Mouse (Mus musculus) intestine, embryonic 15.5 days (tissue): ENCODE measurements at regions not wholly inside any gene's neighbourhood (a gene's known extent, or its start where the extent isn't known, plus 50 kb on each side); places are given as distances from the start of the nearest gene placed in this dataset.

Source experiments
- ATAC-seq: fragments of 200-750 bp; cut with Nextera tagmentation; 2 replicates; pipeline ENCODE4 v1.8.0; 2017; ENCODE audit warnings: moderate TSS enrichment, moderate library complexity
- H3K27ac ChIP-seq: fragments of 300-500 bp; sonication (generic); 2 replicates; pipeline ENCODE4 v1.5.1; 2015; ENCODE audit warnings: mild to moderate bottlenecking, inconsistent platforms
- H3K27me3 ChIP-seq: fragments of 300-500 bp; sonication (generic); replicated peaks from 2 replicates; pipeline ENCODE4 v1.6.1; 2015; ENCODE audit warnings: inconsistent platforms
- H3K36me3 ChIP-seq: fragments of 300-500 bp; sonication (generic); 2 replicates; pipeline ENCODE4 v1.6.1; 2015; ENCODE audit warnings: inconsistent platforms
- H3K4me1 ChIP-seq: fragments of 300-500 bp; sonication (generic); replicated peaks from 2 replicates; pipeline ENCODE4 v1.6.1; 2015; ENCODE audit warnings: inconsistent platforms
- H3K4me2 ChIP-seq: fragments of 300-500 bp; sonication (generic); replicated peaks from 2 replicates; pipeline ENCODE4 v1.6.1; 2015; ENCODE audit warnings: mild to moderate bottlenecking, inconsistent platforms
- H3K4me3 ChIP-seq: fragments of 300-500 bp; sonication (generic); replicated peaks from 2 replicates; pipeline ENCODE4 v1.5.1; 2015; ENCODE audit warnings: inconsistent platforms
- H3K9ac ChIP-seq: fragments of 300-500 bp; sonication (generic); 2 replicates; pipeline ENCODE4 v1.6.1; 2015; ENCODE audit warnings: inconsistent platforms
- H3K9me3 ChIP-seq: fragments of 300-500 bp; sonication (generic); 2 replicates; pipeline ENCODE4 v1.6.1; 2016; ENCODE audit warnings: inconsistent platforms
- WGBS: fragments of 180-500 bp; shearing (Covaris S2); methylation state at CpG from one replicate; pipeline ENCODE4 v1.1.7; 2015; 5-methylcytosine and 5-hydroxymethylcytosine counted together

DNA sequence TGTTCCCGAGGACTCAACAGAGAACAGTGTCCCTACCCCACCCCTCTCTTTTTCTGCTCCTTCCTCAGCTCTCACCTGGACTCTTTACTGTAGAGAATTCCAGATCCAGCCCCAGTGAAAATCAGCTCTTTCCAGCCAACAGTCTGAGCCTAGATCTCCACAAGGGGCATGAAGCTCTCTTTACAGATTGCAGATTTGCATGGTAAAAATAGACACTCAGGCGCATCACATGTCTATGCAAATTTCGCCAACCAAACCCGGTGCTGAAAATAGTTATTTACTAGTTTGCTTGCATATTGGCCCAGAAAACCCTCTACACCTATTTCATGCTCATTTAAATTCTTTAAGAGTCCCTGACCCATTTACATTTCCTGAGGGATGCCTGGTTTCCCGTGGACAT is 295.8 kb downstream of the Maf start:
- Histone ChIP-seq H3K4me1 (0 out of 2 replicates have a peak, but pooled peaks cover 5% of the 10 kb centered on the region), H3K9ac (no peak overlapping the region), H3K9me3 (no peaks in the 10 kb centered on the region), H3K27ac (no peak overlapping the region), H3K4me2 (no peak overlapping the region), H3K4me3 (no peak overlapping the region), H3K36me3 (no peaks in the 10 kb centered on the region), H3K27me3 (no peaks in the 10 kb centered on the region)
- no peak for ATAC-seq
- WGBS = 85% methylated on average over 5 of the region's 5 CpGs

DNA sequence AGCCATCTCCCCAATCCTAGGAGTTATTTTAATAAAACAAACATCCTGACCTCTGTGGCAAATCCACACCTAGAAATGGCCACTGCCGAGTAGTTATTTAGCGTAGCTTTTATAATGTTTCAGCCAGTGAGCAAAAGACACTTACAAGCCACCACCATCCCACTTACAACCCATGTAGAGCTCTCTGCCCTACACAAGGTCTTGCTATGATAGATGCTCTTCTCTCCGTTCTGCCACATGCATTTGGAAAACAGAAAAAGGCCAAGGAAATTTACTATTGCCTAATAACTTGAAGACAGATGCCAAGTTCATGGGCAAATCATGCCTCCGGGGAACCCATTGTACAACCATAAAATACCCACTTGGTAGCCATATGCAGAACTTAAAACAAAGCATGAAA is 296.5 kb downstream of the Maf start:
- 90% methylated on average over 4 of the region's 4 CpGs for WGBS

DNA sequence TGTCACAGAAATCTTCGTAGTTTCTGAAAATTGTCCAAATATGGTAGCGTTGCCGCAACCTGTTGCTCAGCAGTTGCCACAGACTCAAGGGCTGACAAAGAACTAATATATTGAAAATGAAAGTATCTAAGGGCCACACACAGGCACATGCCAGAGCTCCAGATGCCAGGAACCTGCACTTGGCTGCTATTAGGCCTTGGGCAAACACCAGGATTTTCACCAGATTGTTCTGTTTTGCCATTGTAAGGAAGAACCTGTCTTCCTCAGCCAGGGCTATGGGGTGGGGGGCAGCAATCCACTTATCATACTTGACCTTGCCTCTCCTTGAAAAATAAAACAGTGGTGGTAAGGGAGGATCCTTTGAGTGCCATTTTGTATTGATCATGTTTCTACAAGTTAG is 297.4 kb downstream of the Maf start:
- Histone ChIP-seq H3K27ac (no peak overlapping the region), H3K9me3 (no peaks in the 10 kb centered on the region), H3K27me3 (no peaks in the 10 kb centered on the region), H3K9ac (no peak overlapping the region), H3K4me2 (no peak overlapping the region), H3K4me1 (0 out of 2 replicates have a peak, but pooled peaks cover 5% of the 10 kb centered on the region), H3K4me3 (no peak overlapping the region), H3K36me3 (no peaks in the 10 kb centered on the region)
- ATAC-seq = no peak
- WGBS = 92% methylated on average over 3 of the region's 3 CpGs

More for the DNA sequence above, 296.5 kb downstream of the Maf start:
- Histone ChIP-seq H3K27ac (no peak overlapping the region), H3K9me3 (no peaks in the 10 kb centered on the region), H3K9ac (no peak overlapping the region), H3K4me1 (0 out of 2 replicates have a peak, but pooled peaks cover 5% of the 10 kb centered on the region), H3K27me3 (no peaks in the 10 kb centered on the region), H3K36me3 (no peaks in the 10 kb centered on the region), H3K4me2 (no peak overlapping the region), H3K4me3 (no peak overlapping the region)
- no peak for ATAC-seq

DNA sequence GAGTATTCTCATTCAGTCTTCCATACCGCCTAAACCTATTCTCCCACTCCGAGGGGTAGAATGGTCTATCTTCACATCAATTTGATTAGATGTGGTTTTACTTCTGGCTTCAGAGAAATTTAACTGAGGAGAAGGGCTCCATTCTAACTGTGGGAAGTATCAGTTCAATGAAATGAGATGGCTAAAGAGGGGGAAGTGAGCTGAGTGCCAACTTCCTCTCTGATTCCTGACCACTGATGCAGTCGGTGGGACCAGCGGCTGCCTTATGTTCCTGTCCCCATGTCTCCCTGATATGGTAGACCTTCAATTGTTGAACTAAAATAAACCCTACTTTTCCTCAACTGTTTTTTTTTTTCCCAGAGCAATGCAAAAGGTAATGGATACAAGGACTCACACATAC is 300.1 kb downstream of the Maf start:
- Histone ChIP-seq H3K27me3 (no peaks in the 10 kb centered on the region), H3K9ac (no peak overlapping the region), H3K27ac (no peak overlapping the region), H3K4me2 (no peak overlapping the region), H3K9me3 (no peaks in the 10 kb centered on the region), H3K4me3 (no peak overlapping the region), H3K36me3 (no peaks in the 10 kb centered on the region), H3K4me1 (no peaks in the 10 kb centered on the region)
- no peak for ATAC-seq
- 88% methylated on average over 4 of the region's 4 CpGs for WGBS

DNA sequence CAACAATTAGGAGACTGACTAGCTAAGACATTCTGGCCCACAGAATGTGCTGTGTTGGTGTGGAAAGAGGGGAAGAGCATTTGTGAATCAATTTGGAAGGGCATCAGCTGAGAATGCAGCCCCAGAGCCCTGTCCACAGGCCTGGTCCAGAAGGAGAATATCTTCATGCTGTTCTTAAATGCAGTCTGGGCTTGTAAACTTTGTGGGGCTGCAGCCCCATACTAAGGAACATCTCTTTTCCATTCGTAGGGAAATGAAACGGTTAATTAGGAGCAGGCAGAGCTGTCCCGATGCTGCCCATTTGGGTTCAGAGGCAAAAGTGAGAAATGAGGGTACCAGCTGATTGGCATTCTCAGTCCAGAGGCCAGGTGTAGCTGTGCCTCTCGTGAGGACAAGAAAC is 304.0 kb downstream of the Maf start:
- Histone ChIP-seq H3K9ac (no peak overlapping the region), H3K9me3 (no peaks in the 10 kb centered on the region), H3K4me3 (no peak overlapping the region), H3K4me1 (no peaks in the 10 kb centered on the region), H3K27ac (no peak overlapping the region), H3K4me2 (no peak overlapping the region), H3K36me3 (no peaks in the 10 kb centered on the region), H3K27me3 (no peaks in the 10 kb centered on the region)
- 74% methylated on average over 4 of the region's 4 CpGs for WGBS
- ATAC-seq = no peak

DNA sequence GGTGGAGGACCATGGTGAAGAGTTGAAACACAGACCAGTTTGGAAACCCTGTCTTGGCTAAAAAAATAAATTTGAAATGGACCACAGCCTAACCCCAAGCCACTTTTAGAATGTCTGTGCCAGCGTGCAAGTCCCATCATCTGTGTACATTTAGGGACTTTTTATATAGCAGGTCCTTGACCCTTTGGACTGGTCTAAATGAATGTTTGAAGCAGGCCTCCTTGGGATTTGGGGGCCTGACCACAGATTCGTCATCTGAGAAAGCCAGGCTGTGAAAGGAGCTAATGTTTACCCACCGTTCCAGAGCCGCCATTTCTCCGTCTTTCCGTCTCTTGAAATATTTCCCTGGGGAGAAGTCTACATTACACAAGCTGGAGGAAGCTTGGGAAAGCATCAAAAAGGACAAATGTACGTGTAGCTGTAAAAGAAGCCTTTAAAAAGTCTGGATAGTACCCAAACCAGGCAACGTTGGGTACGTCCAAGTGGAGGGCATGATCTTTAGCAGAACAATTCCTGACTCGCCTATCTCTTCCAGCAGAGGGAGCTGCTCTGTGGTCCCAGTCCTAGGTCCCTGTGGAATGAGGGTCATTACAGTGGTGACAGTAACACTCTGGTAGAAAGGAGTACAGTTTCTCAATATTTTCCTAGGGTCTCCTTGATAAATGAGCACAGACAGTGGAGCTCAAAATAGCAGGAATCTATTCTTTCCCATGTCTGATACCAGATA is 305.0 kb downstream of the Maf start:
- H3K27me3 ChIP-seq = no peaks in the 10 kb centered on the region
- H3K9ac ChIP-seq = no peak overlapping the region
- no peak overlapping the region for H3K4me3 ChIP-seq
- H3K36me3 ChIP-seq = no peaks in the 10 kb centered on the region
- H3K9me3 ChIP-seq = no peaks in the 10 kb centered on the region
- no peak for ATAC-seq
- WGBS = 55% methylated on average over 10 of the region's 10 CpGs
- H3K4me2 ChIP-seq = no peak overlapping the region
- H3K4me1 ChIP-seq = no peaks in the 10 kb centered on the region
- no peak overlapping the region for H3K27ac ChIP-seq
